Mouse (Mus musculus) layer of hippocampus, adult 8-10 months (tissue): Measurements from ENCODE around the gene Flt4. TPM values are rescaled to one million over a fixed set of nuclear protein-coding genes. Genes with fewer than 3 reads are reported as not detected.

Experiments used
- DNase-seq, 2 experiments: peaks; one replicate each; pipeline ENCODE4 v3.0.0; 2022; ENCODE audit warnings: low spot score in 2 of 2
- total RNA-seq, 4 experiments: library from RNA; stranded (reverse); gene quantifications; 2 replicates each; pipeline ENCODE4 v1.2.4; 2022

Gene Flt4
- total RNA-seq, 4 experiments from 2014 or later, result 1.9 to 2.8 (median 2.3) TPM

- DNase-seq, result no peak
Measured at GRCm38 (mm10) chr11:49697779-49698178, 88.7 kb downstream of the Flt4 start.

- no peak for DNase-seq
Measured at GRCm38 (mm10) chr11:49699079-49699478, 90.0 kb downstream of the Flt4 start.

GRCm38 (mm10) chr11:49702014-49702413 is 93.0 kb downstream of the Flt4 start:
- DNase-seq, result no peak

Other genes starting within 250 kb of the Flt4 start
- not detected for gene Olfr1389, start 186.2 kb upstream of the Flt4 start, total RNA-seq
- gene Olfr1388, start 172.6 kb upstream of the Flt4 start, total RNA-seq, result under 1 TPM; 0.25 to 0.41 (median 0.31) TPM
- gene Olfr1387, start 153.9 kb upstream of the Flt4 start, total RNA-seq, result not detected
- gene Olfr1386, start 144.2 kb upstream of the Flt4 start, total RNA-seq, result not detected
- gene Olfr1385, start 120.2 kb upstream of the Flt4 start, total RNA-seq, result under 1 TPM in 2 of 4 experiments, not detected in 2; 0.11 to 0.18 TPM
- gene Olfr1384, start 102.5 kb upstream of the Flt4 start, total RNA-seq, result not detected
- 1 to 10 TPM in 1 of 4 experiments, under 1 TPM in 1, not detected in 2; 0.56 to 1.2 TPM for gene Olfr1383, start 89.6 kb upstream of the Flt4 start, total RNA-seq
- gene Olfr1382, start 81.0 kb upstream of the Flt4 start, total RNA-seq, result not detected
- not detected for gene Olfr1381, start 65.8 kb upstream of the Flt4 start, total RNA-seq
- gene Olfr1380, start 52.4 kb upstream of the Flt4 start, total RNA-seq, result not detected
- not detected for gene Scgb3a1, start 54.3 kb downstream of the Flt4 start, total RNA-seq
- 10 to 100 TPM; 39.8 to 53.9 (median 46.8) TPM for gene Cnot6, start 103.5 kb downstream of the Flt4 start, total RNA-seq
- gene Gfpt2, start 184.9 kb downstream of the Flt4 start, total RNA-seq, result 1 to 10 TPM; 4.2 to 8.5 (median 6.7) TPM
- gene Mapk9, start 237.5 kb downstream of the Flt4 start, total RNA-seq, result 100 to 1,000 TPM; 143 to 179 (median 165) TPM